Mouse (Mus musculus) lung, embryonic 15.5 days (tissue): ENCODE results near the gene Bfsp2. TPM values are rescaled to one million over a fixed set of nuclear protein-coding genes. Genes with fewer than 3 reads are reported as not detected.

Source experiments
- ATAC-seq: fragments of 200-750 bp; cut with Nextera tagmentation; 2 replicates; pipeline ENCODE4 v1.8.0; 2017; ENCODE audit warnings: moderate number of reproducible peaks, borderline replicate concordance; ENCODE audit not compliant: low FRiP score, low TSS enrichment; ENCODE audit errors: extremely low read depth
- H3K27ac ChIP-seq: fragments of 300-500 bp; sonication (generic); 2 replicates; pipeline ENCODE4 v1.5.1; 2015; ENCODE audit warnings: moderate library complexity, mild to moderate bottlenecking, inconsistent platforms
- H3K27me3 ChIP-seq: fragments of 300-500 bp; sonication (generic); 2 replicates; pipeline ENCODE4 v1.6.1; 2015; ENCODE audit warnings: inconsistent platforms
- H3K36me3 ChIP-seq: fragments of 300-500 bp; sonication (generic); 2 replicates; pipeline ENCODE4 v1.6.1; 2015; ENCODE audit warnings: inconsistent platforms
- H3K4me1 ChIP-seq: fragments of 300-500 bp; sonication (generic); 2 replicates; pipeline ENCODE4 v1.6.1; 2015; ENCODE audit warnings: inconsistent platforms
- H3K4me2 ChIP-seq: fragments of 300-500 bp; sonication (generic); 2 replicates; pipeline ENCODE4 v1.6.1; 2015; ENCODE audit warnings: inconsistent platforms, mild to moderate bottlenecking, moderate library complexity
- H3K4me3 ChIP-seq: fragments of 300-500 bp; sonication (generic); 2 replicates; pipeline ENCODE4 v1.5.1; 2015; ENCODE audit warnings: mild to moderate bottlenecking, inconsistent platforms
- H3K9ac ChIP-seq: fragments of 300-500 bp; sonication (generic); 2 replicates; pipeline ENCODE4 v1.6.1; 2015; ENCODE audit warnings: inconsistent platforms
- H3K9me3 ChIP-seq: fragments of 300-500 bp; sonication (generic); 2 replicates; pipeline ENCODE4 v1.6.1; 2016; ENCODE audit warnings: inconsistent platforms
- WGBS: fragments of 180-500 bp; shearing (Covaris S2); methylation state at CpG from one replicate; pipeline ENCODE4 v1.1.7; 2015; 5-methylcytosine and 5-hydroxymethylcytosine counted together
- polyA plus RNA-seq: library from polyadenylated mRNA; unstranded; fragments of >200 nt; fragmentation: Nextera tagmentation; extraction: Ambion mirVana; gene quantifications from 2 replicates; pipeline ENCODE4 v1.2.1, GENCODE M21; 2015

The Bfsp2 gene
- polyA plus RNA-seq, 1 experiment from 2014 or later, result 0.64 TPM

DNA sequence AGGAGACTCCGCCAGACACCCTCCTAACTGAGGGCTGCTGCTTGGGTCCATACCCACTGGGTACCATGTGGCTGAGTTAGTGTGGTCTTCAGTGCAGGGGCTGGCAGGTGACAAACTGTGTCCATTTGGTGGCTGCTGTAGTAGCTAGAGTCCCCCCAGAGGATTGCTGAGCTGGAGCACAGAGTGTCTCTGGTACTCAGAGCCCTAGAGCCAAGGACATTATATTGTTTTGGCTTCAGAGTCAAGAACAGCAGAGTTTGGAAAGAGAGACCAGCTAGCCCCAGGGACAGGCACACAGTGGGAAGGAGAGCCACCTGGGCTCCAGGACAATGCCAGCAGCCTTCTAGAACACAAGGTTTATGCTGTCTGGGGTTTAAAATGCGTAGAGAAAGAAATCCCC, 22.4 kb upstream of the Bfsp2 start:
- no peak for ATAC-seq
- WGBS, result 91% methylated on average over 2 of the region's 2 CpGs
- no peak overlapping the region for H3K9ac ChIP-seq

DNA sequence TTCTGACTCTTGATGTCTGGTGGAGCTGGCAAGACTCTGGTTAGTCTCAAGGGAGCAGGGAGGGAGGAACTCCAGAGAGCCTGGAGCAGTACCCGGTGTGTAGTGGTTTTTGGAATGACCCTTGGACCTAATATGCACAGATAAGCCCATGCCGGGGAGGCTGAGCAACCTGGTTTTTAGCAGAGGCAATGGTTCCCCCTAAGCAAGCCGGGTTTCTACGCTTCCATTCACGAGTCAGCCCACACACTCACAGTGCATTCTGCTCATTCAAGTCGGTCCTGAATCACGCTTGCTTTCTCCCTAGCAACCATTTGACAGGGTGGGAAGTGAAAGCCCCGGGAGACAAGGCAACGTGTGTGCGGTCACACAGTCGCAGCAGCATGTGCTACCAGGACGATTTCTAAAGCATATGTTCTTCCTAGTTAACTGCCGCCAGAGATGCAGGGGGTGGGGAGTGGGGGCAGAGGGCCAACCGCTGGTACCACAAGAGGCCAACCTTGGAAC, 21.7 kb upstream of the Bfsp2 start:
- no peaks in the 10 kb centered on the region for H3K36me3 ChIP-seq
- ATAC-seq, result no peak
- no peak overlapping the region for H3K27ac ChIP-seq
- 20% methylated on average over 14 of the region's 14 CpGs for WGBS
- H3K9me3 ChIP-seq, result no peaks in the 10 kb centered on the region
- no peaks in the 10 kb centered on the region for H3K27me3 ChIP-seq
- no peak overlapping the region for H3K4me3 ChIP-seq
- H3K4me2 ChIP-seq, result no peak overlapping the region
- no peaks in the 10 kb centered on the region for H3K4me1 ChIP-seq
- no peak overlapping the region for H3K9ac ChIP-seq

More for the DNA sequence above, 22.4 kb upstream of the Bfsp2 start:
- no peak overlapping the region for H3K27ac ChIP-seq
- H3K36me3 ChIP-seq, result no peaks in the 10 kb centered on the region
- no peaks in the 10 kb centered on the region for H3K9me3 ChIP-seq
- H3K4me2 ChIP-seq, result no peak overlapping the region
- no peaks in the 10 kb centered on the region for H3K27me3 ChIP-seq
- no peak overlapping the region for H3K4me3 ChIP-seq
- H3K4me1 ChIP-seq, result no peaks in the 10 kb centered on the region

DNA sequence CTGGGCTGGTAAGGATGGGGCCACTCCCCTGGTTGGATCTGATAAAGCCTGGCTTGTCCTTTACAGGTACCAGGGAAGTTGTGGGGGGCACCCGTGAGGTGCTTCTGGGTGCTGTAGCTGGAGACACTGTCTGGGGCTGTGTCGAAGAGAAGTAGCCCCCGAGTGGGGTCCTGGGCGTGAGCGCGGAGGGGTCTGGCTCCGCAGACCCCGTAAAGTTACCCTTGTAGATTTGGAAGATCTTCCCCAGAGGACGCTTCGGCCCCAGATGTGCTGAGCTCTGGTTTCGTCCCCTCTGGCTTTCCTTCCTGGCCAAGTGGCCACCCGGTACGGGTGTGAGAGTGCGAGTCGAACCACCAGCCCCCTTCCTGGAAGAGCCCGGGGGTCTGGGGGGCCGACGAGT, 19.1 kb upstream of the Bfsp2 start:
- Histone ChIP-seq H3K27ac (no peak overlapping the region), H3K36me3 (no peaks in the 10 kb centered on the region), H3K27me3 (no peaks in the 10 kb centered on the region), H3K4me2 (no peak overlapping the region), H3K4me1 (no peaks in the 10 kb centered on the region), H3K9ac (no peak overlapping the region), H3K4me3 (no peak overlapping the region), H3K9me3 (no peaks in the 10 kb centered on the region)
- 90% methylated on average over 18 of the region's 18 CpGs for WGBS
- no peak for ATAC-seq

DNA sequence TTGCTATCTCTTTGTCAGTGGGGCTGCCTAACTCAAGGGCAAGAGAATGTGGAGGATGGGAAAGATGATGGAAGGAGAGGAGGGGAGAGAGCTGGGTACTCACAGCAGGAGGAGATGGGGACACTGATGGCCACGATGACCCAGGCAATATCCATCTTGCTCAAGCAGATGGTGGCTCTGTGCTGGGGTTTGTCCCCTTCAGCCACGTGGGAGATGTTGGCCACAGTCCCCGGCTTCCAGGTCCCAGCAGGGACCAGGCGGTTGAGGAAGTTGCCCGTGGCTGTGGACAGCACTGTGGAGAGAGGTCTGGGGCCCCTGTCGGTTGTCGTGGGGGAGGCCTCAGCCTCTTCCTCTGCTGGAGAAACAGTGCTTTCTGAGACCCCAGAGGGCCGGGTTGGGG, 18.5 kb upstream of the Bfsp2 start:
- Histone ChIP-seq H3K27ac (no peak overlapping the region), H3K36me3 (no peaks in the 10 kb centered on the region), H3K4me2 (no peak overlapping the region), H3K9me3 (no peaks in the 10 kb centered on the region), H3K27me3 (no peaks in the 10 kb centered on the region), H3K4me3 (no peak overlapping the region), H3K9ac (no peak overlapping the region), H3K4me1 (no peaks in the 10 kb centered on the region)
- WGBS, result 65% methylated on average over 8 of the region's 8 CpGs
- no peak for ATAC-seq

DNA sequence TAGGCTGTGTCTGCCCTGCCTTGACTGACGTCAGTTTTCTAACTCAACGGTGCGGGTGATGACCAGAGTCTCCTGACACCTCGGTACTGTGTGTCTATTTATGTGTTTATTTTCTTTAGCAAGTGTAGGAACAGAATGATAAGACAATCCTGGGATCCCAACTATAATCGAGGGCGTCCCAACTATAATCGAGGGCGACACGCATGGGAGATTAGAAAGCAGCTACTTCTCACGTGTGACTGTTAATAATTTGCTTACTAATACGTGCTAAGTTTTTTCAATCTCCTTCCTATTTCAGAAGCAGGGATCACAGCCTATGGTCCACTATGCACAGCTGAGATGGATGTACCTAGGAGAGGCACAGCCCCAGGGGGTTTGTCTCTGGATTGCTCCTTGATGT, 15.2 kb upstream of the Bfsp2 start:
- Histone ChIP-seq H3K4me2 (no peak overlapping the region), H3K4me1 (no peaks in the 10 kb centered on the region), H3K27ac (no peak overlapping the region), H3K36me3 (no peaks in the 10 kb centered on the region), H3K9ac (no peak overlapping the region), H3K9me3 (no peaks in the 10 kb centered on the region), H3K27me3 (no peaks in the 10 kb centered on the region), H3K4me3 (no peak overlapping the region)
- 67% methylated on average over 11 of the region's 11 CpGs for WGBS
- no peak for ATAC-seq

DNA sequence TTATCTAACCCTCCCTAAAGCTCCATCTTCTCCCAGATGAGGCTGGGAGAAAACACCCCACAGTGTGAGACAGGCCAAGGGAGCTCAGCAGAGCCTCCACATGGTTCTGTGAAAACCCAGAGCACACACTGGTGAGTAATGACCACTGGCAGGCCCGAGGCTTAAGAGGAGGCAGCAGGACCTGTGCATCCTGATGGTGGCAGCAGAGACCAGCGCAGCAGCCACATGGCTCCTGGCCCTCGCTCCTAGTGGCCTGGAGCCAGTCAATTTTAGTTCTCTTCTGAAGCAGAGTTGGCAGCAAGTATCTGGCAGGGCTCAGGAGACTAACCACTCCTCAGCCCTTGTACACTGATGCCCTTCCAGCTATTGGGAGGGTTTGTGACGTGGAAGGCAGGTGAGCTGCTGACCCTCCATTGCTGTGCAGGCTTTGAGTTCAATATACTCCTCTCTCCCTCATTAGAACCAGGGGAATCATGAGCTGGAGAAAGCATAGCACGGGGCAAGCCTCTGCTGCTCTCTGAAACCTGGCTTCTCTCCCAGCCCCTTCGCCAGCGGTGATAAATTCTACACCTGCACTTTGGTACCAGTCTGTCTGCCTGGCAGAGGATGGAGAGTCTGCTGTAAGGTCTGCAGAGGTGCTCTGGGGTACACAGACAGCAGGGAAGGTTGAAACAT, 14.3 kb upstream of the Bfsp2 start:
- ATAC-seq, result peak; percentile 53; the same call in 1 of the 2 replicates
- WGBS, result 39% methylated on average over 7 of the region's 7 CpGs
- Histone ChIP-seq H3K9me3 (no peaks in the 10 kb centered on the region), H3K27ac (no peak overlapping the region), H3K9ac (no peak overlapping the region), H3K27me3 (no peaks in the 10 kb centered on the region), H3K4me2 (no peak overlapping the region), H3K4me3 (no peak overlapping the region), H3K4me1 (no peaks in the 10 kb centered on the region), H3K36me3 (no peaks in the 10 kb centered on the region)

DNA sequence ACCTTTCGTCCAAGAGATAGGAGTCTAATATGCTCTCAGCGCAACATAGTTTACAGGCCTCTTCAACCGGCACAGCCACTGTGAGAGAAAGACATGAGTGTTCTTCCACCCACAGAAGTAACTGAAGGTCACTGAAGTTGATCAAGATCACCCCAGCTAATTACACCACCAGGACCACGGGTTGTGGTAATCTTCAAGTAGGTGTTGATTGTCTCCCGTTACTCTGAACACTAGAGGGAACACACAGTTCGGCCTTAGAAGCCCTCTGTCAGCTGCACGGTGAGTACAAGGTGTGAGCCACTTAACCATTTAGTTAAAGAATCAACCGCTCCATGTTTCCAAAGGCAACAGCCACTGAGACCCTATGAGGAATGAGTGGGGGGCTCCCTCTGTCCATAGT, 11.8 kb upstream of the Bfsp2 start:
- Histone ChIP-seq H3K9me3 (no peaks in the 10 kb centered on the region), H3K36me3 (no peaks in the 10 kb centered on the region), H3K4me1 (peaks cover 4% of the 10 kb centered on the region; the same call in 1 of the 2 replicates), H3K27ac (no peak overlapping the region), H3K27me3 (no peaks in the 10 kb centered on the region), H3K4me2 (no peak overlapping the region), H3K4me3 (no peak overlapping the region), H3K9ac (no peak overlapping the region)
- WGBS, result 58% methylated on average over 8 of the region's 8 CpGs
- ATAC-seq, result no peak

DNA sequence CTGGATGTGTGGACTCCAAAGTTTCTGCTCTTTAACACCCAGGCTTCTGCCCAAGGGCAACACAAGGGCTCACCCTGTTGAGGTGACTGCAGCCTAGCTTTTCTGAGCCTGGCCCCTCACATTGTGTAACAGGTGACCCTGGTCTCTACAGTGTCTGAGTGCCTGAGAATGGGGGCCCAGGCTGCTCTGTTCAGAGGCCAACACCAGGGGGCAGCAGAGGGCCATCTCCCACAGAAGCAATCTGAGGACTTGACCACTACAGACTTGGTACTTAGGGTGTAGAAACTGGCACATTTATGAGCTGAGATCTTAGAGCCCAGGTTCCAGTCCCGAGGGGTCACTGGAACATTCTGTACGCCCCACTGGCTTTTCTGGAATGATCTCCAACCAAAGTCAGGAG, 10.2 kb upstream of the Bfsp2 start:
- Histone ChIP-seq H3K4me2 (no peak overlapping the region), H3K9ac (no peak overlapping the region), H3K9me3 (no peaks in the 10 kb centered on the region), H3K4me1 (peaks cover 14% of the 10 kb centered on the region), H3K27ac (no peak overlapping the region), H3K27me3 (no peaks in the 10 kb centered on the region), H3K4me3 (no peak overlapping the region), H3K36me3 (no peaks in the 10 kb centered on the region)
- ATAC-seq, result peak; percentile 77; the same call in 1 of the 2 replicates
- 4% methylated on average over 2 of the region's 2 CpGs for WGBS

DNA sequence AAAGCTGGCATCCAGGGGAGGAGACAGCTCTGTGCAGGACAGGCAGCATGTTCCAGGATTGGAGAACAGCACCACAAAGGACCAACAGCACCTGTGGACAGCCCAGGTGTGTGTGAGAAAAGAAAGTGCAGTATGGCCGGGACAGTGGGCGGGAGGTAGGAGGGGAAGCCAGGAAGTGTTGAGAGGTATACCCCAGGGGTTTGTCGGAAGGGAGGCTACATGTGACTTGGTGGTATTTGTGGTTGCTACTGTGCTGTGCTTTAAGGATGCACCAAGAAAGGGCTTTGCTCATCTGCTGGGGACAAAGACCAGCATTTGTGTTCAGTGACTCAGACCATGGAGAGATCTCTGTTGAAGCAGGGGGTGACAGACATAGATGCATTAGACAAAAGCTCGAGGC, 9.7 kb upstream of the Bfsp2 start:
- no peak overlapping the region for H3K27ac ChIP-seq
- no peaks in the 10 kb centered on the region for H3K27me3 ChIP-seq
- no peaks in the 10 kb centered on the region for H3K9me3 ChIP-seq
- H3K4me2 ChIP-seq, result no peak overlapping the region
- no peaks in the 10 kb centered on the region for H3K36me3 ChIP-seq
- peaks cover 19% of the 10 kb centered on the region for H3K4me1 ChIP-seq
- WGBS, result 70% methylated on average over 4 of the region's 4 CpGs
- H3K4me3 ChIP-seq, result no peak overlapping the region
- no peak for ATAC-seq
- H3K9ac ChIP-seq, result no peak overlapping the region

DNA sequence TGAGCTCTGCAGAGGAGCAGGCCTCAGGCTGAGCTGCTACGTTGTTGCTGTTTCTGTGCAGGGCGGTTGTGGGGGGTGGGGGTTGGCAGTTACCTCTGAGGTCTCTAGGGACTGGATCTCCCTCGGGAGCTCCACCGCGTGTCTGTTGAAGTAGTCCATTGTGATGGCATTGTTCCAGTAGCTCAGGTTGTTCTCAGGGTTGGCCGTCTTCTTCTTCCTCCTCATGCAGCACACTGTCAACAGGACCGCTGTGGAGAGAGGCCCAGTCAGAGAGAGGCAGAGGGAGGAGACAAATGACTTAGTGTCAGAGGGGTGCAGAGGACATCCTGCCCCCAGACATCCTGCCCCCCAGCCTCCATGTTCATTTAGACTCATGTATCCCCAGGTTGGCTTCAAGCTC, 8.9 kb upstream of the Bfsp2 start:
- Histone ChIP-seq H3K27ac (no peak overlapping the region), H3K4me2 (no peak overlapping the region), H3K4me3 (no peak overlapping the region), H3K9me3 (no peaks in the 10 kb centered on the region), H3K27me3 (no peaks in the 10 kb centered on the region), H3K9ac (no peak overlapping the region), H3K36me3 (no peaks in the 10 kb centered on the region), H3K4me1 (peaks cover 22% of the 10 kb centered on the region)
- WGBS, result 48% methylated on average over 7 of the region's 7 CpGs
- ATAC-seq, result no peak

DNA sequence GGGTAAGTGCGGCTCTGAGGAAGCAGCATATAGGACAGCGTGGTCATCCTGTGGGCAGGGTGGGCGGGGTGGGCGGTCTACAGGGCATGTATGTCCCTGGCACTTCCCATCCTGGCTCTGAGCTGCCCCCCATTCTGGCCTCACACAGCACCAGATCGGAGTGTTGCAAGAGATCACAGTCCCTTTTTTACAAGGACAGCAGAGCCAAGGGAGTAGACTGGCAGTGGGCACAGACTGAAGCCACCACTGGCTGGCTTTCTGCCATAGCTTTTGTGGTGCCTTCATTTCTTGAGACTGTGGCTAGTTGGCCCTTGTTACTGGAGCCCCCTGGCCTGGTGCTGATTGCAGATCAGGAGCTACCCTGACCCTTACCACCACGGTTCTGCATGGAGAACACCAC, 6.0 kb upstream of the Bfsp2 start:
- Histone ChIP-seq H3K36me3 (no peaks in the 10 kb centered on the region), H3K27me3 (no peaks in the 10 kb centered on the region), H3K27ac (peak overlapping the region; percentile 45), H3K4me3 (no peak overlapping the region), H3K9ac (no peak overlapping the region), H3K9me3 (no peaks in the 10 kb centered on the region), H3K4me1 (peaks cover 23% of the 10 kb centered on the region), H3K4me2 (peak overlapping the region; percentile 5)
- no peak for ATAC-seq
- WGBS, result 83% methylated on average over 6 of the region's 6 CpGs

DNA sequence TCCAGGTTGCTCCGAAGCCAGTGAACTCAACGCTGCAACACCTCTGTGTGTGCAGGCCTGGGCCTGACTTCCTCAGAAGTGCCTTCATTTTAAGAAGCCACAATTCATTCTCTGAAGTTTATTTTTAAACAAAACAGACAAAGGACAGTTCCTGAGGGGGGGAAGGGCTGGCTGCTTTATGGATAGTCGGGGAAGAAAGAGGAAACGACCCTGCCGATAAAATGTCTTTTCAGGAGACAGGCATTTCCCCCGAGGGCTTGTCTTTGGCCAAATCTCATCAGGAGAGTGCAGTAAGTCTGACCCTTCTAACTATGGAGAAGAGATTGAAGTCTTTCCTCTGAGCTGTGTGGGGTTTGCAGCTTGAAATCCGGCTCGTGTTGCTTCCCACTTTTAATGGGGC, 5.4 kb upstream of the Bfsp2 start:
- 26% methylated on average over 8 of the region's 8 CpGs for whole genome bisulfite sequencing
- Histone ChIP-seq H3K27ac (peak overlapping the region; percentile 45), H3K9ac (no peak overlapping the region), H3K36me3 (no peaks in the 10 kb centered on the region), H3K9me3 (no peaks in the 10 kb centered on the region), H3K27me3 (no peaks in the 10 kb centered on the region), H3K4me2 (peak overlapping the region; percentile 5), H3K4me3 (no peak overlapping the region), H3K4me1 (peaks cover 30% of the 10 kb centered on the region)
- no peak for ATAC-seq
